Mouse (Mus musculus): ENCODE data around the gene Vangl1. TPM values are rescaled to one million over a fixed set of nuclear protein-coding genes. Genes with fewer than 3 reads are reported as not detected.

The Vangl1 gene
- polyA plus RNA-seq, 1 experiment from 2014 or later = 31.8 TPM

Other genes starting within 250 kb of the Vangl1 start
- gene Nhlh2, start 194.6 kb downstream of the Vangl1 start, polyA plus RNA-seq (2016; fragmentation: Nextera tagmentation; extraction: Ambion mirVana) = 0.09 and 0.14 TPM in 2 replicates
- gene Casq2, start 118.3 kb downstream of the Vangl1 start, polyA plus RNA-seq (2016; fragmentation: Nextera tagmentation; extraction: Ambion mirVana) = 105 and 108 TPM in 2 replicates